Mouse (Mus musculus) left cerebral cortex, postnatal 4 days (tissue): ENCODE measurements at regions not wholly inside any gene's neighbourhood (a gene's known extent, or its start where the extent isn't known, plus 50 kb on each side); places are given as distances from the start of the nearest gene placed in this dataset.

Experiments used
- DNase-seq: peaks from one replicate; pipeline ENCODE4 v3.0.0-alpha.2; 2022
- intact Hi-C: fragments of 180-260 bp; cut with DNase I; formaldehyde crosslinking; loops from one replicate; pipeline ENCODE4 v1.15.1; 2025

GRCm38 (mm10) chr7:72362690-72363089, 56.3 kb upstream of the Mctp2 start:
- intact Hi-C loops, result loop anchor here (2.0 kb wide), 1 partner anchor 122 kb away; no protein-coding TSS in a partner anchor
- peak; percentile 67 for DNase-seq

- DNase-seq, result peak; percentile 22
- intact Hi-C loops, result loop anchor here (10.0 kb wide), 1 partner anchor 1253 kb away; no protein-coding TSS in a partner anchor
Measured at GRCm38 (mm10) chr7:72391323-72391722, 84.9 kb upstream of the Mctp2 start.

- peak; percentile 60 for DNase-seq
- intact Hi-C loops, result loop anchor here (1.0 to 10.0 kb wide), 3 partner anchors 135 to 1022 kb away; partner anchors contain the start of gene Rgma
Measured at GRCm38 (mm10) chr7:72400056-72400455, 93.6 kb upstream of the Mctp2 start.

GRCm38 (mm10) chr7:72406131-72406530, 99.7 kb upstream of the Mctp2 start:
- no peak for DNase-seq
- intact Hi-C loops, result loop anchor here (10.0 kb wide), 1 partner anchor 129 kb away; no protein-coding TSS in a partner anchor

- no peak for DNase-seq
- intact Hi-C loops, result loop anchor here (10.0 kb wide), 1 partner anchor 126 kb away; no protein-coding TSS in a partner anchor
Measured at GRCm38 (mm10) chr7:72408409-72408986, 102.1 kb upstream of the Mctp2 start.

GRCm38 (mm10) chr7:72438552-72438951, 132.1 kb upstream of the Mctp2 start:
- peak; percentile 89 for DNase-seq
- intact Hi-C loops, result no loop called here

- DNase-seq, result peak; percentile 58
- intact Hi-C loops, result no loop called here
Measured at GRCm38 (mm10) chr7:72442001-72442400, 135.6 kb upstream of the Mctp2 start.

- intact Hi-C loops, result no loop called here
Measured at GRCm38 (mm10) chr7:72444016-72444415, 137.6 kb upstream of the Mctp2 start.

GRCm38 (mm10) chr7:72444792-72445191, 138.4 kb upstream of the Mctp2 start:
- intact Hi-C loops, result no loop called here
- no peak for DNase-seq

More at GRCm38 (mm10) chr7:72444016-72444415, 137.6 kb upstream of the Mctp2 start:
- no peak for DNase-seq

GRCm38 (mm10) chr7:72446911-72447310, 140.5 kb upstream of the Mctp2 start:
- intact Hi-C loops, result no loop called here
- no peak for DNase-seq

GRCm38 (mm10) chr7:72462978-72463377, 156.6 kb upstream of the Mctp2 start:
- intact Hi-C loops, result no loop called here
- no peak for DNase-seq

GRCm38 (mm10) chr7:72464658-72465057, 158.2 kb upstream of the Mctp2 start:
- DNase-seq, result no peak
- intact Hi-C loops, result no loop called here

- intact Hi-C loops, result no loop called here
- no peak for DNase-seq
Measured at GRCm38 (mm10) chr7:72469691-72470090, 163.3 kb upstream of the Mctp2 start.

GRCm38 (mm10) chr7:72474751-72475150, 168.3 kb upstream of the Mctp2 start:
- intact Hi-C loops, result no loop called here
- peak; percentile 41 for DNase-seq

- intact Hi-C loops, result no loop called here
- DNase-seq, result no peak
Measured at GRCm38 (mm10) chr7:72478936-72479335, 172.5 kb upstream of the Mctp2 start.

- intact Hi-C loops, result no loop called here
- no peak for DNase-seq
Measured at GRCm38 (mm10) chr7:72481275-72481674, 174.9 kb upstream of the Mctp2 start.

GRCm38 (mm10) chr7:72490161-72490560, 183.8 kb upstream of the Mctp2 start:
- no peak for DNase-seq
- intact Hi-C loops, result no loop called here

- intact Hi-C loops, result no loop called here
- no peak for DNase-seq
Measured at GRCm38 (mm10) chr7:72493292-72493691, 186.9 kb upstream of the Mctp2 start.

- DNase-seq, result no peak
- intact Hi-C loops, result no loop called here
Measured at GRCm38 (mm10) chr7:72496933-72497631, 190.7 kb upstream of the Mctp2 start.

GRCm38 (mm10) chr7:72498562-72499230, 192.3 kb upstream of the Mctp2 start:
- intact Hi-C loops, result no loop called here
- no peak for DNase-seq

GRCm38 (mm10) chr7:72499788-72500187, 193.4 kb upstream of the Mctp2 start:
- intact Hi-C loops, result no loop called here
- no peak for DNase-seq

GRCm38 (mm10) chr7:72500190-72500589, 193.8 kb upstream of the Mctp2 start:
- DNase-seq, result no peak
- intact Hi-C loops, result no loop called here
